Mouse (Mus musculus) intestine, embryonic 15.5 days (tissue): ENCODE results near the gene Gm10959. TPM values are rescaled to one million over a fixed set of nuclear protein-coding genes. Genes with fewer than 3 reads are reported as not detected.

Source experiments
- ATAC-seq: fragments of 200-750 bp; cut with Nextera tagmentation; 2 replicates; pipeline ENCODE4 v1.8.0; 2017; ENCODE audit warnings: moderate TSS enrichment, moderate library complexity
- H3K27ac ChIP-seq: fragments of 300-500 bp; sonication (generic); 2 replicates; pipeline ENCODE4 v1.5.1; 2015; ENCODE audit warnings: mild to moderate bottlenecking, inconsistent platforms
- H3K27me3 ChIP-seq: fragments of 300-500 bp; sonication (generic); replicated peaks from 2 replicates; pipeline ENCODE4 v1.6.1; 2015; ENCODE audit warnings: inconsistent platforms
- H3K36me3 ChIP-seq: fragments of 300-500 bp; sonication (generic); 2 replicates; pipeline ENCODE4 v1.6.1; 2015; ENCODE audit warnings: inconsistent platforms
- H3K4me1 ChIP-seq: fragments of 300-500 bp; sonication (generic); replicated peaks from 2 replicates; pipeline ENCODE4 v1.6.1; 2015; ENCODE audit warnings: inconsistent platforms
- H3K4me2 ChIP-seq: fragments of 300-500 bp; sonication (generic); replicated peaks from 2 replicates; pipeline ENCODE4 v1.6.1; 2015; ENCODE audit warnings: mild to moderate bottlenecking, inconsistent platforms
- H3K4me3 ChIP-seq: fragments of 300-500 bp; sonication (generic); replicated peaks from 2 replicates; pipeline ENCODE4 v1.5.1; 2015; ENCODE audit warnings: inconsistent platforms
- H3K9ac ChIP-seq: fragments of 300-500 bp; sonication (generic); 2 replicates; pipeline ENCODE4 v1.6.1; 2015; ENCODE audit warnings: inconsistent platforms
- H3K9me3 ChIP-seq: fragments of 300-500 bp; sonication (generic); 2 replicates; pipeline ENCODE4 v1.6.1; 2016; ENCODE audit warnings: inconsistent platforms
- WGBS: fragments of 180-500 bp; shearing (Covaris S2); methylation state at CpG from one replicate; pipeline ENCODE4 v1.1.7; 2015; 5-methylcytosine and 5-hydroxymethylcytosine counted together
- polyA plus RNA-seq: library from polyadenylated mRNA; unstranded; fragments of >200 nt; fragmentation: Nextera tagmentation; extraction: Ambion mirVana; gene quantifications from 2 replicates; pipeline ENCODE4 v1.2.1, GENCODE M21; 2015

Gm10959 gene
- polyA plus RNA-seq, 1 experiment from 2014 or later, result not detected

- H3K9me3 ChIP-seq, result no peaks in the 10 kb centered on the region
- H3K27ac ChIP-seq, result no peak overlapping the region
- H3K4me2 ChIP-seq, result no peak overlapping the region
- ATAC-seq, result no peak
- no peaks in the 10 kb centered on the region for H3K27me3 ChIP-seq
- H3K4me1 ChIP-seq, result 0 out of 2 replicates have a peak, but pooled peaks cover 5% of the 10 kb centered on the region
- H3K9ac ChIP-seq, result no peak overlapping the region
- H3K4me3 ChIP-seq, result no peak overlapping the region
- WGBS, result 60% methylated on average over 8 of the region's 8 CpGs
- no peaks in the 10 kb centered on the region for H3K36me3 ChIP-seq
These were observed 1.6 kb upstream of the Gm10959 start for GRCm38 (mm10) chr3:122920572-122921435.

GRCm38 (mm10) chr3:122918672-122919071 is 488 bp downstream of the Gm10959 start:
- Histone ChIP-seq H3K36me3 (no peaks in the 10 kb centered on the region), H3K9ac (no peak overlapping the region), H3K27ac (no peak overlapping the region), H3K4me2 (no peak overlapping the region), H3K4me1 (0 out of 2 replicates have a peak, but pooled peaks cover 5% of the 10 kb centered on the region), H3K27me3 (no peaks in the 10 kb centered on the region), H3K9me3 (no peaks in the 10 kb centered on the region), H3K4me3 (no peak overlapping the region)
- ATAC-seq, result no peak
- WGBS, result 68% methylated on average over 2 of the region's 2 CpGs

- Histone ChIP-seq H3K9me3 (no peaks in the 10 kb centered on the region), H3K9ac (no peak overlapping the region), H3K4me1 (no peaks in the 10 kb centered on the region), H3K36me3 (no peaks in the 10 kb centered on the region), H3K4me3 (no peak overlapping the region), H3K27me3 (no peaks in the 10 kb centered on the region), H3K4me2 (no peak overlapping the region), H3K27ac (no peak overlapping the region)
- WGBS, result 83% methylated on average over 6 of the region's 6 CpGs
- no peak for ATAC-seq
These were observed 2.9 kb downstream of the Gm10959 start for GRCm38 (mm10) chr3:122916191-122916680.

GRCm38 (mm10) chr3:122915493-122915892 is 3.7 kb downstream of the Gm10959 start:
- Histone ChIP-seq H3K27ac (no peak overlapping the region), H3K9ac (no peak overlapping the region), H3K4me3 (no peak overlapping the region), H3K4me2 (no peak overlapping the region), H3K9me3 (no peaks in the 10 kb centered on the region), H3K27me3 (no peaks in the 10 kb centered on the region), H3K36me3 (no peaks in the 10 kb centered on the region), H3K4me1 (no peaks in the 10 kb centered on the region)
- 87% methylated on average over 5 of the region's 5 CpGs for WGBS
- no peak for ATAC-seq

- no peak overlapping the region for H3K27ac ChIP-seq
- no peaks in the 10 kb centered on the region for H3K9me3 ChIP-seq
- no peak overlapping the region for H3K9ac ChIP-seq
- H3K4me2 ChIP-seq, result no peak overlapping the region
- no peak overlapping the region for H3K4me3 ChIP-seq
- no peak for ATAC-seq
- no peaks in the 10 kb centered on the region for H3K4me1 ChIP-seq
- 85% methylated on average over 2 of the region's 2 CpGs for WGBS
- no peaks in the 10 kb centered on the region for H3K27me3 ChIP-seq
- H3K36me3 ChIP-seq, result no peaks in the 10 kb centered on the region
These were observed 11.3 kb downstream of the Gm10959 start for GRCm38 (mm10) chr3:122907841-122908240.

GRCm38 (mm10) chr3:122903746-122904433 is 15.3 kb downstream of the Gm10959 start:
- WGBS, result 43% methylated on average over 12 of the region's 12 CpGs
- no peak overlapping the region for H3K4me3 ChIP-seq

GRCm38 (mm10) chr3:122898254-122898653 is 20.9 kb downstream of the Gm10959 start:
- 61% methylated on average over 6 of the region's 6 CpGs for WGBS
- H3K4me3 ChIP-seq, result no peak overlapping the region
- H3K4me1 ChIP-seq, result no peaks in the 10 kb centered on the region
- H3K27ac ChIP-seq, result no peak overlapping the region
- no peak overlapping the region for H3K9ac ChIP-seq
- no peaks in the 10 kb centered on the region for H3K36me3 ChIP-seq
- no peaks in the 10 kb centered on the region for H3K9me3 ChIP-seq
- ATAC-seq, result peak; percentile 52; the same call in 1 of the 2 replicates
- no peaks in the 10 kb centered on the region for H3K27me3 ChIP-seq
- H3K4me2 ChIP-seq, result no peak overlapping the region

More at GRCm38 (mm10) chr3:122903746-122904433, 15.3 kb downstream of the Gm10959 start:
- H3K9ac ChIP-seq, result no peak overlapping the region
- peak; percentile 75 for ATAC-seq
- H3K9me3 ChIP-seq, result no peaks in the 10 kb centered on the region
- H3K4me2 ChIP-seq, result no peak overlapping the region
- no peaks in the 10 kb centered on the region for H3K27me3 ChIP-seq
- no peaks in the 10 kb centered on the region for H3K36me3 ChIP-seq
- no peak overlapping the region for H3K27ac ChIP-seq
- H3K4me1 ChIP-seq, result no peaks in the 10 kb centered on the region

GRCm38 (mm10) chr3:122895189-122895731 is 23.9 kb downstream of the Gm10959 start:
- H3K9ac ChIP-seq, result no peak overlapping the region
- ATAC-seq, result peak; percentile 92
- 55% methylated on average over 11 of the region's 11 CpGs for WGBS
- 0 out of 2 replicates have a peak overlapping the region, but pooled peaks have one; percentile 15 for H3K4me3 ChIP-seq
- H3K36me3 ChIP-seq, result no peaks in the 10 kb centered on the region
- H3K27ac ChIP-seq, result 0 out of 2 replicates have a peak overlapping the region, but pooled peaks have one; percentile 29
- peak overlapping the region; percentile 33; the same call in 1 of the 2 replicates for H3K4me2 ChIP-seq
- H3K27me3 ChIP-seq, result no peaks in the 10 kb centered on the region
- H3K9me3 ChIP-seq, result no peaks in the 10 kb centered on the region
- H3K4me1 ChIP-seq, result no peaks in the 10 kb centered on the region

GRCm38 (mm10) chr3:122894772-122895171 is 24.4 kb downstream of the Gm10959 start, which contains the start of gene Fabp2:
Fabp2 (plus strand) TSS chr3:122895072.
- Histone ChIP-seq H3K27ac (0 out of 2 replicates have a peak within 1 kb of the TSS, but pooled peaks have one; percentile 29), H3K4me2 (peak within 1 kb of the TSS; percentile 33; the same call in 1 of the 2 replicates), H3K9me3 (no peaks in the 10 kb centered on the region), H3K27me3 (no peaks in the 10 kb centered on the region), H3K36me3 (no peaks in the 10 kb centered on the region), H3K9ac (no peak within 1 kb of the TSS), H3K4me1 (no peaks in the 10 kb centered on the region), H3K4me3 (0 out of 2 replicates have a peak within 1 kb of the TSS, but pooled peaks have one; percentile 15)
- 78% methylated on average over 3 of the region's 3 CpGs for WGBS
- ATAC-seq, result peak; percentile 21

- Histone ChIP-seq H3K9me3 (no peaks in the 10 kb centered on the region), H3K4me2 (no peak overlapping the region), H3K4me1 (peaks cover 5% of the 10 kb centered on the region; the same call in 1 of the 2 replicates), H3K36me3 (no peaks in the 10 kb centered on the region), H3K4me3 (no peak overlapping the region), H3K27ac (0 out of 2 replicates have a peak overlapping the region, but pooled peaks have one; percentile 34), H3K9ac (no peak overlapping the region), H3K27me3 (no peaks in the 10 kb centered on the region)
- whole genome bisulfite sequencing, result 63% methylated on average over 5 of the region's 5 CpGs
- peak; percentile 73 for ATAC-seq
These were observed 30.8 kb downstream of the Gm10959 start for GRCm38 (mm10) chr3:122888371-122888819.

GRCm38 (mm10) chr3:122887505-122888301 is 31.5 kb downstream of the Gm10959 start:
- Histone ChIP-seq H3K4me1 (peaks cover 5% of the 10 kb centered on the region; the same call in 1 of the 2 replicates), H3K4me2 (0 out of 2 replicates have a peak overlapping the region, but pooled peaks have one; percentile 3), H3K36me3 (no peaks in the 10 kb centered on the region), H3K9me3 (no peaks in the 10 kb centered on the region), H3K27me3 (no peaks in the 10 kb centered on the region), H3K4me3 (no peak overlapping the region), H3K27ac (peak overlapping the region; percentile 34), H3K9ac (no peak overlapping the region)
- peak; percentile 72 for ATAC-seq
- 56% methylated on average over 4 of the region's 4 CpGs for WGBS
